Mouse (Mus musculus) thymus, postnatal 10 days (tissue): ENCODE results near the gene Gm20403.
"Not testable (repeated sequence)": the region's sequence is repeated elsewhere in the genome, so short reads cannot be mapped to it uniquely, and the experiment has no call there.

ENCODE experiments used
- DNase-seq, 2 experiments: peaks; one replicate each; pipeline ENCODE4 v3.0.0; 2021; ENCODE audit warnings: low spot score in 2 of 2

Gene Gm20403

GRCm38 (mm10) chr12:54993246-54994067 is 7.1 kb upstream of the Gm20403 start:
- DNase-seq = no peak

- no peak for DNase-seq
Observed at GRCm38 (mm10) chr12:54992814-54993213, 6.5 kb upstream of the Gm20403 start.

- DNase-seq = no peak
Observed at GRCm38 (mm10) chr12:54988323-54988850, 2.1 kb upstream of the Gm20403 start.

- DNase-seq = no peak
Observed at GRCm38 (mm10) chr12:54987156-54987555, 827 bp upstream of the Gm20403 start.

GRCm38 (mm10) chr12:54985257-54986051 is 875 bp downstream of the Gm20403 start:
- DNase-seq = peak; percentile 49 to 57

- peak; percentile 43 to 60 for DNase-seq
Observed at GRCm38 (mm10) chr12:54984701-54985256, 1.6 kb downstream of the Gm20403 start.

GRCm38 (mm10) chr12:54982935-54983715 is 3.2 kb downstream of the Gm20403 start:
- no peak for DNase-seq

GRCm38 (mm10) chr12:54981962-54982361 is 4.4 kb downstream of the Gm20403 start:
- DNase-seq = no peak

GRCm38 (mm10) chr12:54980939-54981338 is 5.4 kb downstream of the Gm20403 start:
- DNase-seq = no peak

- no peak for DNase-seq
Observed at GRCm38 (mm10) chr12:54980532-54980931, 5.8 kb downstream of the Gm20403 start.

GRCm38 (mm10) chr12:54969033-54969432 is 17.3 kb downstream of the Gm20403 start:
- no peak for DNase-seq

GRCm38 (mm10) chr12:54965532-54966160 is 20.7 kb downstream of the Gm20403 start:
- DNase-seq = no peak

GRCm38 (mm10) chr12:54959569-54959968 is 26.8 kb downstream of the Gm20403 start:
- no peak for DNase-seq

- DNase-seq = no peak
Observed at GRCm38 (mm10) chr12:54956974-54957373, 29.4 kb downstream of the Gm20403 start.

- no peak for DNase-seq
Observed at GRCm38 (mm10) chr12:54956457-54956856, 29.9 kb downstream of the Gm20403 start.

- no peak for DNase-seq
Observed at GRCm38 (mm10) chr12:54946116-54946515, 40.2 kb downstream of the Gm20403 start.

- not testable (repeated sequence) for DNase-seq
Observed at GRCm38 (mm10) chr12:54942586-54943157, 43.7 kb downstream of the Gm20403 start.

GRCm38 (mm10) chr12:54937581-54938343 is 48.6 kb downstream of the Gm20403 start:
- not testable (repeated sequence) for DNase-seq
